Mouse (Mus musculus) limb, embryonic 14.5 days (tissue): ENCODE measurements around the gene Fam117a. TPM values are rescaled to one million over a fixed set of nuclear protein-coding genes. Genes with fewer than 3 reads are reported as not detected.

Source experiments
- ATAC-seq: fragments of 200-750 bp; cut with Nextera tagmentation; 2 replicates; pipeline ENCODE4 v1.8.0; 2017; ENCODE audit warnings: low read depth, moderate number of reproducible peaks, moderate TSS enrichment; ENCODE audit not compliant: low FRiP score
- DNase-seq: peaks from one replicate; pipeline ENCODE4 v3.0.0-alpha.2; 2015; ENCODE audit warnings: low spot score
- H3K27ac ChIP-seq: fragments of 300-500 bp; sonication (generic); replicated peaks from 2 replicates; pipeline ENCODE4 v1.5.1; 2014; ENCODE audit warnings: low read depth, mild to moderate bottlenecking, low read length, moderate library complexity, mixed read lengths
- H3K27me3 ChIP-seq: fragments of 300-500 bp; sonication (generic); 2 replicates; pipeline ENCODE4 v1.6.1; 2014; ENCODE audit warnings: low read length, mixed read lengths; ENCODE audit not compliant: control insufficient read depth, insufficient read depth
- H3K36me3 ChIP-seq: fragments of 300-500 bp; sonication (generic); 2 replicates; pipeline ENCODE4 v1.6.1; 2014; ENCODE audit warnings: mild to moderate bottlenecking, low read length, moderate library complexity, mixed read lengths; ENCODE audit not compliant: control insufficient read depth, insufficient read depth
- H3K4me1 ChIP-seq: fragments of 300-500 bp; sonication (generic); 2 replicates; pipeline ENCODE4 v1.6.1; 2014; ENCODE audit warnings: antibody characterized with exemption, low read length, mixed read lengths; ENCODE audit not compliant: control insufficient read depth, insufficient read depth
- H3K4me2 ChIP-seq: fragments of 300-500 bp; sonication (generic); replicated peaks from 2 replicates; pipeline ENCODE4 v1.6.1; 2014; ENCODE audit warnings: low read depth, mild to moderate bottlenecking, low read length, moderate library complexity; ENCODE audit not compliant: severe bottlenecking
- H3K4me3 ChIP-seq: fragments of 300-500 bp; sonication (generic); replicated peaks from 2 replicates; pipeline ENCODE4 v1.5.1; 2014; ENCODE audit warnings: low read length
- H3K9ac ChIP-seq: fragments of 300-500 bp; sonication (generic); 2 replicates; pipeline ENCODE4 v1.6.1; 2014; ENCODE audit warnings: mild to moderate bottlenecking, low read depth, low read length, moderate library complexity; ENCODE audit not compliant: severe bottlenecking
- H3K9me3 ChIP-seq: fragments of 300-500 bp; sonication (generic); 2 replicates; pipeline ENCODE4 v1.6.1; 2016; ENCODE audit warnings: low read length; ENCODE audit not compliant: control insufficient read depth
- POLR2A ChIP-seq: fragments of 200-500 bp; IDR thresholded peaks from 2 replicates; pipeline ENCODE4 v1.8.0; 2012; ENCODE audit warnings: inconsistent platforms, mild to moderate bottlenecking, moderate library complexity, borderline replicate concordance; ENCODE audit not compliant: insufficient read depth, insufficient read length; ENCODE audit errors: extremely low read depth
- WGBS: fragments of 180-500 bp; shearing (Covaris S2); extraction: QIAGEN DNeasy Blood & Tissue Kit; methylation state at CpG from one replicate; pipeline ENCODE4 v1.1.7; 2014; 5-methylcytosine and 5-hydroxymethylcytosine counted together
- polyA plus RNA-seq, 2 experiments: library from polyadenylated mRNA; depleted of rRNA in 1 of 2; stranded (reverse) in 1 of 2; unstranded in 1 of 2; fragments of >200 nt; fragmentation: Nextera tagmentation in 1 of 2; extraction: Ambion mirVana in 1 of 2; gene quantifications; 2 replicates each; pipeline versions ENCODE4 v1.2.1 to v1.2.3; 2012 to 2014

Gene Fam117a
- polyA plus RNA-seq, 2 experiments, result 19.3 to 48.3 TPM

- Histone ChIP-seq H3K9me3 (no peaks in the 10 kb centered on the region), H3K4me1 (peaks cover 29% of the 10 kb centered on the region), H3K27me3 (no peaks in the 10 kb centered on the region), H3K36me3 (peaks cover 17% of the 10 kb centered on the region), H3K9ac (no peak overlapping the region), H3K4me2 (no peak overlapping the region), H3K4me3 (no peak overlapping the region), H3K27ac (no peak overlapping the region)
- TF ChIP-seq POLR2A, result no peak
- DNase-seq, result no peak
- WGBS, result 17% methylated on average over 2 of the region's 2 CpGs
- ATAC-seq, result no peak
Measured at GRCm38 (mm10) chr11:95344181-95344580, 7.4 kb downstream of the Fam117a start.

- H3K9me3 ChIP-seq, result no peaks in the 10 kb centered on the region
- H3K4me1 ChIP-seq, result peaks cover 7% of the 10 kb centered on the region; the same call in 1 of the 2 replicates
- no peak overlapping the region for H3K9ac ChIP-seq
- 54% methylated on average over 6 of the region's 6 CpGs for WGBS
- no peak overlapping the region for H3K27ac ChIP-seq
- peaks cover 20% of the 10 kb centered on the region for H3K36me3 ChIP-seq
- no peak for TF ChIP-seq POLR2A
- ATAC-seq (no peak), DNase-seq (no peak)
- no peaks in the 10 kb centered on the region for H3K27me3 ChIP-seq
- H3K4me3 ChIP-seq, result no peak overlapping the region
- H3K4me2 ChIP-seq, result no peak overlapping the region
Measured at GRCm38 (mm10) chr11:95350289-95350688, 13.5 kb downstream of the Fam117a start.

- WGBS, result 92% methylated on average over 3 of the region's 3 CpGs
- no peak overlapping the region for H3K9ac ChIP-seq
- peaks cover 7% of the 10 kb centered on the region; the same call in 1 of the 2 replicates for H3K4me1 ChIP-seq
- H3K27ac ChIP-seq, result no peak overlapping the region
- no peak overlapping the region for H3K4me3 ChIP-seq
- no peak overlapping the region for H3K4me2 ChIP-seq
- H3K27me3 ChIP-seq, result no peaks in the 10 kb centered on the region
- no peak for TF ChIP-seq POLR2A
- H3K9me3 ChIP-seq, result no peaks in the 10 kb centered on the region
- peaks cover 20% of the 10 kb centered on the region for H3K36me3 ChIP-seq
- DNase-seq, result no peak
- ATAC-seq, result no peak
Measured at GRCm38 (mm10) chr11:95350960-95351359, 14.1 kb downstream of the Fam117a start.

- Histone ChIP-seq H3K36me3 (peaks cover 17% of the 10 kb centered on the region), H3K9ac (no peak overlapping the region), H3K4me1 (peaks cover 7% of the 10 kb centered on the region; the same call in 1 of the 2 replicates), H3K4me2 (no peak overlapping the region), H3K27ac (no peak overlapping the region), H3K4me3 (no peak overlapping the region), H3K27me3 (no peaks in the 10 kb centered on the region), H3K9me3 (no peaks in the 10 kb centered on the region)
- TF ChIP-seq POLR2A, result no peak
- no peak for DNase-seq
- 85% methylated on average over 2 of the region's 2 CpGs for WGBS
- no peak for ATAC-seq
Measured at GRCm38 (mm10) chr11:95352686-95353085, 15.9 kb downstream of the Fam117a start.

GRCm38 (mm10) chr11:95353226-95353625 lies 16.4 kb downstream of the Fam117a start:
- H3K4me3 ChIP-seq, result no peak overlapping the region
- peaks cover 13% of the 10 kb centered on the region for H3K36me3 ChIP-seq
- no peak overlapping the region for H3K4me2 ChIP-seq
- TF ChIP-seq POLR2A, result no peak
- H3K9me3 ChIP-seq, result no peaks in the 10 kb centered on the region
- H3K27ac ChIP-seq, result no peak overlapping the region
- H3K4me1 ChIP-seq, result peaks cover 9% of the 10 kb centered on the region; the same call in 1 of the 2 replicates
- ATAC-seq (no peak), DNase-seq (no peak)
- WGBS, result 91% methylated on average over 9 of the region's 9 CpGs
- H3K9ac ChIP-seq, result no peak overlapping the region
- no peaks in the 10 kb centered on the region for H3K27me3 ChIP-seq
